Mouse (Mus musculus) forebrain, postnatal 0 days (tissue): Measurements from ENCODE around the gene Tcf20. TPM values are rescaled to one million over a fixed set of nuclear protein-coding genes. Genes with fewer than 3 reads are reported as not detected.
A peak's percentile ranks its signal among the peaks of the same experiment; 100 is the strongest.

Experiments used
- ATAC-seq: fragments of 200-750 bp; cut with Nextera tagmentation; 2 replicates; pipeline ENCODE4 v1.8.0; 2017; ENCODE audit warnings: mild to moderate bottlenecking, moderate library complexity
- DNase-seq: peaks from one replicate; pipeline ENCODE4 v3.0.0-alpha.2; 2015
- H3K27ac ChIP-seq: fragments of 300-500 bp; sonication (generic); 2 replicates; pipeline ENCODE4 v1.5.1; 2014; ENCODE audit warnings: low read depth, mild to moderate bottlenecking, antibody characterized with exemption, low read length, moderate library complexity, mixed read lengths
- H3K27me3 ChIP-seq: fragments of 300-500 bp; sonication (generic); 2 replicates; pipeline ENCODE4 v1.6.1; 2014; ENCODE audit warnings: mild to moderate bottlenecking, low read length, mixed read lengths; ENCODE audit not compliant: insufficient read depth
- H3K36me3 ChIP-seq: fragments of 300-500 bp; sonication (generic); 2 replicates; pipeline ENCODE4 v1.6.1; 2014; ENCODE audit warnings: mild to moderate bottlenecking, moderate library complexity; ENCODE audit not compliant: insufficient read depth
- H3K4me1 ChIP-seq: fragments of 300-500 bp; sonication (generic); 2 replicates; pipeline ENCODE4 v1.6.1; 2014; ENCODE audit warnings: antibody characterized with exemption; ENCODE audit not compliant: insufficient read depth
- H3K4me2 ChIP-seq: fragments of 300-500 bp; sonication (generic); 2 replicates; pipeline ENCODE4 v1.6.1; 2014; ENCODE audit warnings: low read depth, mild to moderate bottlenecking, moderate library complexity
- H3K4me3 ChIP-seq: fragments of 300-500 bp; sonication (generic); 2 replicates; pipeline ENCODE4 v1.5.1; 2014; ENCODE audit warnings: low read depth, low read length, mixed read lengths
- H3K9ac ChIP-seq: fragments of 300-500 bp; sonication (generic); 2 replicates; pipeline ENCODE4 v1.6.1; 2014; ENCODE audit warnings: mild to moderate bottlenecking
- H3K9me3 ChIP-seq: fragments of 300-500 bp; sonication (generic); 2 replicates; pipeline ENCODE4 v1.6.1; 2016; ENCODE audit warnings: low read length
- CTCF ChIP-seq: sonication (generic); IDR thresholded peaks from 2 replicates; pipeline ENCODE4 v1.5.1; 2016; ENCODE audit warnings: antibody characterized with exemption, control low read depth, low read depth
- WGBS: fragments of 180-500 bp; shearing (Covaris S2); extraction: QIAGEN DNeasy Blood & Tissue Kit; methylation state at CpG from one replicate; pipeline ENCODE4 v1.1.7; 2014; 5-methylcytosine and 5-hydroxymethylcytosine counted together
- polyA plus RNA-seq: library from polyadenylated mRNA; unstranded; fragments of >200 nt; fragmentation: Nextera tagmentation; extraction: Ambion mirVana; gene quantifications from 2 replicates; pipeline ENCODE4 v1.2.1, GENCODE M21; 2015
- total RNA-seq: library from RNA; depleted of rRNA; stranded (reverse); fragments of >200 nt; gene quantifications from 2 replicates; pipeline ENCODE4 v1.2.3, GENCODE M21; 2014

Gene Tcf20
- total and polyA plus RNA-seq, 2 experiments from 2014 or later, result 12.2 to 150 TPM

DNA sequence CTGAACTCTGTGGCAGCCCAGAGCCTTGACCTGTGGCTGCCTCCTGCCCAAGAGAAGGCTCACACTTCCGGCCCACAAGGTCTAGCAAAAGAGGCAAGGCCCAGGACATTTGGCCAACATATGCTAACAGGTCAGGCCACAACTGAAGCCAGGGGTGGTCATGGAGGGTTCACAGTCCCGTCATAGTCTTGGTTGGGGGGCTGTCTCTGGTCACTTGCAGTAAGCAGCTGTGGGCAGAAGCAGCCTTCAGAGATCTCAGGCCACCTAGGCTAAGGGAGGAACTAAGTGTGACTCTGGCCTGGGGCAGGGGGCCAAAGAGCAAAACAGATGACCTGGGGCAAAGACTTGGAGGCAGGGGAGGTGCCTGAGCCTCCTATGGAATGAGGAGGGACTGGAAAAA is 77.1 kb downstream of the Tcf20 start:
- Histone ChIP-seq H3K36me3 (no peaks in the 10 kb centered on the region), H3K9ac (0 out of 2 replicates have a peak overlapping the region, but pooled peaks have one; percentile 54), H3K27ac (0 out of 2 replicates have a peak overlapping the region, but pooled peaks have one; percentile 66), H3K27me3 (no peaks in the 10 kb centered on the region), H3K4me2 (peak overlapping the region; percentile 79; the same call in 1 of the 2 replicates), H3K4me1 (peaks cover 10% of the 10 kb centered on the region), H3K4me3 (no peak overlapping the region), H3K9me3 (no peaks in the 10 kb centered on the region)
- no peak for DNase-seq
- ATAC-seq, result no peak
- WGBS, result 78% methylated on average over 2 of the region's 2 CpGs
- no peak for TF ChIP-seq CTCF

DNA sequence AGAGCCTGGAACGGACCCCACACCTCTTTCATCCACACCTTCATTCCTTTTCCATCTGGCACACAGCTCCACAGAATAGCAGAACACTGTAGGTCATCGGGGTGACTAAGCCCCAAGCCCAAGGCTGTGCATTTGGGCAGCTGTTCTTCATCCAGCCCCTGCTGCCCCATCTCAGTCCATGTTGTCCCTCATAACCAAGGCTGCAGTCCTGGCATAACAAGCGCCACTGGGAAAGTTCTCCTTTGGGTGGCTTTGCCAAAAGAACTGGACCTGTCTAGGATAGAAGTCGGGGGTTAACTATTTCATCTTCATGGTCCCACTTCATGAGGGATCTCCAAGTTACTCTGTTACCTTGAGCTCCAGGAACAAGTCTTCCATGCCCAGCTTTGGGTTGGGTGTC is 77.9 kb downstream of the Tcf20 start:
- no peak for TF ChIP-seq CTCF
- ATAC-seq, result no peak
- Histone ChIP-seq H3K4me1 (peaks cover 15% of the 10 kb centered on the region), H3K36me3 (no peaks in the 10 kb centered on the region), H3K9me3 (no peaks in the 10 kb centered on the region), H3K9ac (no peak overlapping the region), H3K27me3 (no peaks in the 10 kb centered on the region), H3K27ac (no peak overlapping the region), H3K4me3 (no peak overlapping the region), H3K4me2 (no peak overlapping the region)
- WGBS, result 87% methylated on average over 4 of the region's 4 CpGs
- DNase-seq, result no peak

DNA sequence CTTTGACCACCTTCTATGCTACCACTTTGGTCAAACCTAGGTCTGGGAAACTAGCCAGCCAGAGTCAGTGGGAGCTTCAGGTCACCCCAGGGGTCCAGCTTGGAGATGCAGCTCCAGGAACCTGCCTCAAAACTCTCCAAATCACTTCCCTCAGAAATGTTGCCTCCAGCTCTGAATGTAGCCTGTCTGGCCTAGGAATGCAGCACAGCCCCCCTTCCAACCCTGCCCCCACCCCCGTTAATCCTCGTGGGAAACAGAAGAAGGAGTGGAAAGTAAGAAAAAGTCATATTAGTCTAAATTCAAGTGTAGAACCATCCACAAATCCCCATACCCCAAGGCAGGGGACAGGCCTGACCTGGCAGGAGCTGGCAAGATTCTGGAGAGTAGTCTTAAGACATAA is 79.2 kb downstream of the Tcf20 start:
- Histone ChIP-seq H3K4me2 (no peak overlapping the region), H3K9ac (no peak overlapping the region), H3K4me1 (peaks cover 17% of the 10 kb centered on the region), H3K9me3 (no peaks in the 10 kb centered on the region), H3K27me3 (no peaks in the 10 kb centered on the region), H3K4me3 (no peak overlapping the region), H3K36me3 (no peaks in the 10 kb centered on the region), H3K27ac (no peak overlapping the region)
- no peak for TF ChIP-seq CTCF
- no peak for ATAC-seq
- 19% methylated on average over 2 of the region's 2 CpGs for WGBS
- DNase-seq, result no peak

DNA sequence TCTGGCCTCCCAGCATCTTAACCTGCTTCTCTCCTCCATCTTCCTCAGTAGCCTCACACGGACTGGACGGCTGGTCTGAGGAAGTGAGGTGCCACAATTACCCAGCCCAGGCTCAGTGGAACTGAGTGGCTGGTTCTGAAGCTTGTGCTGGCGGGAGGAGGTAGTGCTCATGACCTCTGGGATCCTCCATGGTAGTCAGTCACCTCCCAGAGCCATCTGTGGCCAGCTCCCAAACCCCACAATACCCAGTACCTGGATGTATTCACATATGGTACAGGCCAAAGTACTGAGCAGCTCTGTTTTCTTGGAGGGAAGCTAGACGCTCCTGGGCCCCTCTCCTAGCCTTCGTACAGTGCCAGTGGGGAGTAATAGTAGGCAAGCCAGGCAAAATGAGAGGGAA is 80.4 kb downstream of the Tcf20 start:
- Histone ChIP-seq H3K9me3 (no peaks in the 10 kb centered on the region), H3K4me3 (no peak overlapping the region), H3K27ac (no peak overlapping the region), H3K9ac (no peak overlapping the region), H3K4me2 (no peak overlapping the region), H3K36me3 (no peaks in the 10 kb centered on the region), H3K4me1 (peaks cover 17% of the 10 kb centered on the region), H3K27me3 (no peaks in the 10 kb centered on the region)
- WGBS, result 84% methylated on average over 5 of the region's 5 CpGs
- DNase-seq (no peak), ATAC-seq (no peak)
- TF ChIP-seq CTCF, result no peak

DNA sequence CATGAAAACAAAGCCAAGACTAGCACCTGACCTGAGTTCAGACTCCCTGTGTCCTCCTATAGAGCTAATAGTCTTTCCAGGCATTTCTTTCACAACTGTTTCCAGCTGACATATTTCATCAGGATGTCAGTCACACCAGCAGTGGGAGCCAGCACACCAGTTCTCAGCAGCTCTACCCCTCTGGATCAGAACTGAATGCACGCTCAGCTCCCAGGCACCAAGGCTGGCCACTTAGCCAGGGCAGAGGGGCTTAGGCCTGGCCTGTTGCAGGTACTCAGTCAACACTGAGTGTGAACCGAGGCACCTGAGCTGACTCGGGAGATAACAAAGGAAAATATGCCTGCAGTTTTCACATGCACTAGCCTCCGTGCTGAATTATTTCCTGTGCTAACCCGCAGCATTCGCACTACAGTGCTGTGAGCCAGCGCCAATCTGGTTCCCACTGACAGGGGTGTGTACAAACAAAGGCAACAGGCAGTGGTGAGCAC is 81.1 kb downstream of the Tcf20 start:
- peaks cover 12% of the 10 kb centered on the region; the same call in 1 of the 2 replicates for H3K4me1 ChIP-seq

DNA sequence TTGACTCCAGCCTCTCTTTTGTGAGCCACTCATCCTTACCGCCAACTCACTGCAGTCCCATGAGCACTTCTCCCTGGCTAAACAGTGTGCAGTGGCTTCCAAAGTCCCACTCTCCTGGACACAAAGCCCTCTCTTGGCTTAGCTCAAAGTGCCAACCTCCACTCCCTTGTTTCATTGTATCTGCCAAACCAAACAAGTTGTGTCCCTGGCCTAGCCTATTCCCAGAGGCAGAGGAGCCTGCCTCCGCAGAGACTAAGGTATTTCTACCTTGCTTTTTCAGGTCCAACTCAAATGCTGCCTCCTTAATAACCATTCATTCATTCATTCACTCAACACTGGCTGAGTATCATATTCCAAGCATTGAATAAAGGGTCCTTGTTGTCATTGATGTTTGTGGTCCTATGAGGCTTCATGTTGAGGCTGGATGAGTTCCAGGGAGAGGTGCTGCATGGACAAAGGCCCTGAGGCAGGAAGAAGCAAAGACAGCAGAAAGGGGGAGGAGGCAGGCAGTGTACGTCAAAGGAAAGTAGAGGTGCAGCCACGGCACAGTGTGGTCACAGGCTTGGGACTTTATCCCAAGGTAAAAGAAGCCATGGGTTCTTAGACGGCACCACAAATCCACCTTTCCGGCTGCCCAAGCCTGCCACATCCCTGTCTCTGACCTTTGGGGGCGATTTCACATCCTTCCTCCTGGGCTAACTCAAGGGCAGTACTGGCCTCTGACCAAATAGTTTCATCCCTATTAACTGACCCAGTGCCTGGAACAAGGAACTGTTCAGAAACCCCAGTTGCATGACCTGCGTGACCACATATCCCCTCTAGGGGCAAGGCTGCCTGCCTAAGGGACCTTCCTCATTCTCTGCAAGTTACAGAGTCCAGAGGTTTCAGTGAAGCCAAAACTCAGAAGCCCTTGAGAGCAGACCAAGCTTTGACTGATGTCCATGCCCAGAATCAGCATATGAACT is 82.0 kb downstream of the Tcf20 start:
- H3K4me1 ChIP-seq, result 0 out of 2 replicates have a peak, but pooled peaks cover 7% of the 10 kb centered on the region

More for the DNA sequence above, 81.1 kb downstream of the Tcf20 start:
- Histone ChIP-seq H3K4me3 (no peak overlapping the region), H3K9ac (no peak overlapping the region), H3K27ac (no peak overlapping the region), H3K9me3 (no peaks in the 10 kb centered on the region), H3K27me3 (no peaks in the 10 kb centered on the region), H3K4me2 (no peak overlapping the region), H3K36me3 (no peaks in the 10 kb centered on the region)
- TF ChIP-seq CTCF, result peak; percentile 62
- no peak; the same call in 1 of the 2 replicates for ATAC-seq
- 54% methylated on average over 7 of the region's 7 CpGs for WGBS
- no peak for DNase-seq

DNA sequence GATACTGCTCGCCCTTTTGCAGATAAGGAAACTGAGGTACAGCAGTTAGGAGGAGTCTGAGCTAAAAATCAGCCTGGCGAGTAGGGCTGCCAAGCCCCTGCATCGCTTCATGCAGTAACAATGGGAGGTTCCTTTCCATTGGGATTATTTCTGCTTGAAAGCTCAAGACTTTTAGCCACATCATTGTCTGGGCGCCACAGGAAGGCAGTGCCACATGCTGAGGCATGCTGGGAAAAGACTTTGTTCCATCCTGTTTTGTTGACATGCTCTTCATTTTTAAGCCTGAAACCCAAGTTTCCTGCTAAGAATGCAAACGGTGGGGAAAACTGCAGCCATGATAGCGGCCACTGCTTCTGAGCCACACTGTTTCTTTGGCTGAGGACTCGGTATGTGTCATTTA is 83.1 kb downstream of the Tcf20 start:
- TF ChIP-seq CTCF, result no peak
- no peaks in the 10 kb centered on the region for H3K9me3 ChIP-seq
- H3K4me1 ChIP-seq, result 0 out of 2 replicates have a peak, but pooled peaks cover 7% of the 10 kb centered on the region
- no peaks in the 10 kb centered on the region for H3K36me3 ChIP-seq
- H3K27me3 ChIP-seq, result no peaks in the 10 kb centered on the region
- 12% methylated on average over 7 of the region's 7 CpGs for WGBS
- DNase-seq (no peak), ATAC-seq (no peak)
- no peak overlapping the region for H3K27ac ChIP-seq
- no peak overlapping the region for H3K9ac ChIP-seq
- no peak overlapping the region for H3K4me2 ChIP-seq
- H3K4me3 ChIP-seq, result no peak overlapping the region

More for the DNA sequence above, 82.0 kb downstream of the Tcf20 start:
- H3K9ac ChIP-seq, result no peak overlapping the region
- no peaks in the 10 kb centered on the region for H3K9me3 ChIP-seq
- peak; percentile 18; the same call in 1 of the 2 replicates for TF ChIP-seq CTCF
- H3K4me2 ChIP-seq, result no peak overlapping the region
- H3K36me3 ChIP-seq, result no peaks in the 10 kb centered on the region
- H3K27ac ChIP-seq, result no peak overlapping the region
- DNase-seq, result no peak
- H3K4me3 ChIP-seq, result no peak overlapping the region
- no peak for ATAC-seq
- 66% methylated on average over 8 of the region's 8 CpGs for WGBS
- no peaks in the 10 kb centered on the region for H3K27me3 ChIP-seq
